Mouse (Mus musculus) liver, postnatal 0 days (tissue): ENCODE measurements around the gene Dnajb8. TPM values are rescaled to one million over a fixed set of nuclear protein-coding genes. Genes with fewer than 3 reads are reported as not detected.

Experiments used
- ATAC-seq: fragments of 200-750 bp; cut with Nextera tagmentation; 2 replicates; pipeline ENCODE4 v1.8.0; 2017; ENCODE audit warnings: mild to moderate bottlenecking, moderate library complexity
- DNase-seq: peaks from one replicate; pipeline ENCODE4 v3.0.0-alpha.2; 2016
- H3K27ac ChIP-seq: fragments of 300-500 bp; sonication (generic); 2 replicates; pipeline ENCODE4 v1.5.1; 2014; ENCODE audit warnings: antibody characterized with exemption, moderate library complexity, mild to moderate bottlenecking, low read depth
- H3K27me3 ChIP-seq: fragments of 300-500 bp; sonication (generic); 2 replicates; pipeline ENCODE4 v1.6.1; 2014; ENCODE audit warnings: low read length, control low read depth, mixed read lengths; ENCODE audit not compliant: insufficient read depth
- H3K36me3 ChIP-seq: fragments of 300-500 bp; sonication (generic); replicated peaks from 2 replicates; pipeline ENCODE4 v1.6.1; 2014; ENCODE audit warnings: mild to moderate bottlenecking, control low read depth, low read length, moderate library complexity, mixed read lengths; ENCODE audit not compliant: insufficient read depth
- H3K4me1 ChIP-seq: fragments of 300-500 bp; sonication (generic); 2 replicates; pipeline ENCODE4 v1.6.1; 2014; ENCODE audit warnings: antibody characterized with exemption, mild to moderate bottlenecking, control low read depth; ENCODE audit not compliant: insufficient read depth
- H3K4me2 ChIP-seq: fragments of 300-500 bp; sonication (generic); 2 replicates; pipeline ENCODE4 v1.6.1; 2014; ENCODE audit warnings: low read depth, mild to moderate bottlenecking, low read length, moderate library complexity, mixed read lengths
- H3K4me3 ChIP-seq: fragments of 300-500 bp; sonication (generic); 2 replicates; pipeline ENCODE4 v1.5.1; 2014; ENCODE audit warnings: low read depth, low read length
- H3K9ac ChIP-seq: fragments of 300-500 bp; sonication (generic); replicated peaks from 2 replicates; pipeline ENCODE4 v1.6.1; 2014; ENCODE audit warnings: mild to moderate bottlenecking, moderate library complexity
- H3K9me3 ChIP-seq: fragments of 300-500 bp; sonication (generic); 2 replicates; pipeline ENCODE4 v1.6.1; 2016; ENCODE audit warnings: mild to moderate bottlenecking, control low read depth, low read length, mixed read lengths
- CTCF ChIP-seq: sonication (generic); IDR thresholded peaks from 2 replicates; pipeline ENCODE4 v1.5.1; 2016; ENCODE audit warnings: antibody characterized with exemption, low read depth
- EP300 ChIP-seq: IDR thresholded peaks from 2 replicates; pipeline ENCODE4 v1.6.1; 2016; ENCODE audit warnings: antibody characterized with exemption, low read depth, mild to moderate bottlenecking
- WGBS: fragments of 180-500 bp; shearing (Covaris S2); extraction: QIAGEN DNeasy Blood & Tissue Kit; methylation state at CpG from one replicate; pipeline ENCODE4 v1.1.7; 2014; ENCODE audit not compliant: insufficient replicate concordance; 5-methylcytosine and 5-hydroxymethylcytosine counted together
- polyA plus RNA-seq: library from polyadenylated mRNA; unstranded; fragments of >200 nt; fragmentation: Nextera tagmentation; extraction: Ambion mirVana; gene quantifications from 2 replicates; pipeline ENCODE4 v1.2.1, GENCODE M21; 2015

The Dnajb8 gene
- polyA plus RNA-seq, 1 experiment from 2014 or later, result not detected

GRCm38 (mm10) chr6:88278141-88278540 is 56.1 kb downstream of the Dnajb8 start:
- DNase-seq (no peak), ATAC-seq (no peak)
- TF ChIP-seq CTCF (no peak), EP300 (no peak)
- Histone ChIP-seq H3K36me3 (no peaks in the 10 kb centered on the region), H3K9me3 (no peaks in the 10 kb centered on the region), H3K4me1 (no peaks in the 10 kb centered on the region), H3K9ac (no peak overlapping the region), H3K27me3 (no peaks in the 10 kb centered on the region), H3K4me2 (no peak overlapping the region), H3K4me3 (no peak overlapping the region), H3K27ac (no peak overlapping the region)
- 71% methylated on average over 2 of the region's 2 CpGs for WGBS

GRCm38 (mm10) chr6:88290129-88290766 is 68.2 kb downstream of the Dnajb8 start:
- Histone ChIP-seq H3K36me3 (peaks cover 3% of the 10 kb centered on the region; the same call in 1 of the 2 replicates), H3K4me1 (no peaks in the 10 kb centered on the region; the same call in 1 of the 2 replicates), H3K9me3 (no peaks in the 10 kb centered on the region), H3K4me2 (no peak overlapping the region), H3K4me3 (no peak overlapping the region), H3K27me3 (no peaks in the 10 kb centered on the region), H3K27ac (no peak overlapping the region), H3K9ac (no peak overlapping the region)
- 70% methylated on average over 6 of the region's 6 CpGs for WGBS
- TF ChIP-seq CTCF (no peak), EP300 (no peak)
- no peak for DNase-seq
- no peak for ATAC-seq

GRCm38 (mm10) chr6:88292274-88292909 is 70.3 kb downstream of the Dnajb8 start:
- no peaks in the 10 kb centered on the region for H3K27me3 ChIP-seq
- no peak overlapping the region for H3K27ac ChIP-seq
- ATAC-seq, result peak; percentile 62; the same call in 1 of the 2 replicates
- 67% methylated on average over 4 of the region's 4 CpGs for WGBS
- no peak for DNase-seq
- H3K9ac ChIP-seq, result no peak overlapping the region
- no peaks in the 10 kb centered on the region; the same call in 1 of the 2 replicates for H3K4me1 ChIP-seq
- H3K4me3 ChIP-seq, result no peak overlapping the region
- no peaks in the 10 kb centered on the region for H3K9me3 ChIP-seq
- peaks cover 5% of the 10 kb centered on the region; the same call in 1 of the 2 replicates for H3K36me3 ChIP-seq
- no peak for TF ChIP-seq CTCF
- TF ChIP-seq EP300, result no peak
- no peak overlapping the region for H3K4me2 ChIP-seq

GRCm38 (mm10) chr6:88299491-88299890 is 77.4 kb downstream of the Dnajb8 start:
- Histone ChIP-seq H3K9me3 (no peaks in the 10 kb centered on the region), H3K4me3 (no peak overlapping the region), H3K9ac (no peak overlapping the region), H3K36me3 (peaks cover 4% of the 10 kb centered on the region; the same call in 1 of the 2 replicates), H3K27ac (no peak overlapping the region), H3K4me1 (peaks cover 4% of the 10 kb centered on the region; the same call in 1 of the 2 replicates), H3K4me2 (no peak overlapping the region), H3K27me3 (no peaks in the 10 kb centered on the region)
- DNase-seq, result peak; percentile 40
- no peak for TF ChIP-seq CTCF
- TF ChIP-seq EP300, result no peak
- 68% methylated on average over 2 of the region's 2 CpGs for WGBS
- ATAC-seq, result peak; percentile 82

GRCm38 (mm10) chr6:88301234-88301633 is 79.2 kb downstream of the Dnajb8 start:
- H3K9me3 ChIP-seq, result no peaks in the 10 kb centered on the region
- H3K36me3 ChIP-seq, result peaks cover 4% of the 10 kb centered on the region; the same call in 1 of the 2 replicates
- no peak overlapping the region for H3K27ac ChIP-seq
- ATAC-seq (no peak), DNase-seq (no peak)
- no peak overlapping the region for H3K9ac ChIP-seq
- no peaks in the 10 kb centered on the region for H3K27me3 ChIP-seq
- H3K4me3 ChIP-seq, result no peak overlapping the region
- TF ChIP-seq CTCF (no peak), EP300 (no peak)
- H3K4me2 ChIP-seq, result no peak overlapping the region
- H3K4me1 ChIP-seq, result peaks cover 4% of the 10 kb centered on the region; the same call in 1 of the 2 replicates
- 60% methylated on average over 7 of the region's 7 CpGs for whole genome bisulfite sequencing

Other genes with a start within 250 kb of the Dnajb8 start
- gene H1fx, start 240.6 kb upstream of the Dnajb8 start, polyA plus RNA-seq, result 2.0 and 2.5 TPM in 2 replicates
- 110 and 111 TPM in 2 replicates for gene Rab7, start 177.0 kb upstream of the Dnajb8 start, polyA plus RNA-seq
- gene Rpn1, start 137.8 kb upstream of the Dnajb8 start, polyA plus RNA-seq, result 102 and 112 TPM in 2 replicates
- gene Gata2, start 28.4 kb upstream of the Dnajb8 start, polyA plus RNA-seq, result 4.1 and 4.4 TPM in 2 replicates
- gene Eefsec, start 224.3 kb downstream of the Dnajb8 start, polyA plus RNA-seq, result 15.2 and 19.1 TPM in 2 replicates
- gene Ruvbl1, start 243.1 kb downstream of the Dnajb8 start, polyA plus RNA-seq, result 34.3 and 37.0 TPM in 2 replicates